16 mouse cellular contexts compared by ENCODE assay signal in genomic region chr15:61410789-61411188, GRCm38 (mm10).
"Had no signal": no experiment of that assay in that cellular context is flagged by ENCODE, and none has a peak within 500 bp of the region (broad histone marks: within the 10 kb centered on the region; RNA-seq: fewer than 3 reads in every experiment).

No protein-coding gene starts in this region.

- H3K4me2 ChIP-seq: neural tube, embryonic 13.5 days; neural tube, embryonic 15.5 days; stomach, embryonic 15.5 days had no signal

- H3K27me3 ChIP-seq: neural tube, embryonic 13.5 days; neural tube, embryonic 15.5 days; stomach, embryonic 15.5 days had no signal

- H3K4me1 ChIP-seq: neural tube, embryonic 13.5 days; neural tube, embryonic 15.5 days; stomach, embryonic 15.5 days had no signal

- H3K36me3 ChIP-seq: neural tube, embryonic 13.5 days; neural tube, embryonic 15.5 days; stomach, embryonic 15.5 days had no signal

- H3K4me3 ChIP-seq: neural tube, embryonic 13.5 days; neural tube, embryonic 15.5 days; stomach, embryonic 15.5 days had no signal

- H3K9me3 ChIP-seq: neural tube, embryonic 13.5 days; neural tube, embryonic 15.5 days; stomach, embryonic 15.5 days had no signal

- H3K27ac ChIP-seq: neural tube, embryonic 13.5 days; neural tube, embryonic 15.5 days; stomach, embryonic 15.5 days; stomach, postnatal 0 days had no signal

- H3K9ac ChIP-seq: neural tube, embryonic 13.5 days; neural tube, embryonic 15.5 days; stomach, embryonic 15.5 days had no signal

- DNase-seq: retina, postnatal 1 day; right cerebral cortex, adult 18-20 months; right cerebral cortex, postnatal 14 days; right cerebral cortex, postnatal 25 days; right cerebral cortex, postnatal 4 days; spleen, adult 18-20 months; thymus, adult 18-20 months; thymus, adult 2 months; thymus, postnatal 14 days; thymus, postnatal 25 days; thymus, postnatal 36 days; thymus, postnatal 4 days had no signal
